Comparison of ENCODE assay signal across 15 mouse cellular contexts in genomic region chr13:96269946-96270345, GRCm38 (mm10).
DNase-seq lines count a peak whose midpoint lies in the region; TF ChIP-seq lines count a peak whose summit lies in the region.
"Had no signal": no experiment of that assay in that cellular context is flagged by ENCODE, and none has a peak within 500 bp of the region (broad histone marks: within the 10 kb centered on the region; RNA-seq: fewer than 3 reads in every experiment).

No protein-coding gene starts in this region.

- peak; percentile 1 for DNase-seq in NIH3T3 (ENCODE audit: low read depth)
- peak; percentile 34 for DNase-seq in adrenal gland, postnatal 14 days
- DNase-seq in skeletal muscle tissue, adult 2 months (ENCODE audit: low read depth, low spot score): peak; percentile 18
- no peak for DNase-seq in cerebellum, postnatal 25 days
- DNase-seq in right cerebral cortex, adult 2 months (ENCODE audit: low spot score in 2 of 2): no peak
- DNase-seq: cerebellum, adult 18-20 months; cerebellum, adult 9-11 months; heart, adult 2 months; kidney, adult 8-10 months had no signal

- no peak for TF ChIP-seq CTCF in C2C12 (IDR thresholded peaks at IDR 0.05; ENCODE audit: control insufficient read depth, insufficient read depth, insufficient read length)

- no peaks in the 10 kb centered on the region for H3K79me2 ChIP-seq in C2C12 (ENCODE audit: control insufficient read depth, insufficient read depth)

- no peaks in the 10 kb centered on the region for H3K36me3 ChIP-seq in C2C12 (ENCODE audit: control insufficient read depth, insufficient read depth)
- H3K36me3 ChIP-seq: forebrain, embryonic 15.5 days; G1E; heart, embryonic 12.5 days; hindbrain, embryonic 10.5 days; hindbrain, embryonic 15.5 days had no signal

- no peak overlapping the region for H3ac ChIP-seq in C2C12 (ENCODE audit: control insufficient read depth, insufficient read length, low read depth)

- no peak overlapping the region for H3K4me3 ChIP-seq in C2C12 (ENCODE audit: insufficient read depth, poor library complexity, severe bottlenecking)
- H3K4me3 ChIP-seq: forebrain, embryonic 15.5 days; heart, adult 2 months; heart, embryonic 12.5 days; hindbrain, embryonic 10.5 days; hindbrain, embryonic 15.5 days had no signal

- no peaks in the 10 kb centered on the region for H3K79me3 ChIP-seq in C2C12 (ENCODE audit: low read depth)

- no peaks in the 10 kb centered on the region for H3K27me3 ChIP-seq in C2C12 (ENCODE audit: control insufficient read depth, insufficient read depth, insufficient read length)
- H3K27me3 ChIP-seq: forebrain, embryonic 15.5 days; heart, embryonic 12.5 days; hindbrain, embryonic 15.5 days had no signal

TF ChIP-seq in C2C12, 6 proteins besides CTCF, POLR2A, EP300 and RAD21:
- peak; percentile 70 for TF ChIP-seq USF1 (IDR thresholded peaks at IDR 0.05; ENCODE audit: low read depth)
- no peak for TF ChIP-seq MYOG (IDR thresholded peaks at IDR 0.05; ENCODE audit: control insufficient read depth, extremely low read depth, insufficient read length)
- TF ChIP-seq FOSL1 (IDR thresholded peaks at IDR 0.05; ENCODE audit: insufficient read depth, low read length, poor library complexity, severe bottlenecking): no peak

Comparison
In these comparisons a context has a peak if more than half of its experiments do, and no peak if none do; other contexts are left out.
1. DNase-seq: peak in NIH3T3 (single experiment), adrenal gland, postnatal 14 days (single experiment) and skeletal muscle tissue, adult 2 months (single experiment); none in cerebellum, postnatal 25 days (0 of 2) and right cerebral cortex, adult 2 months (0 of 2).